Mouse (Mus musculus) neural tube, embryonic 14.5 days (tissue): ENCODE measurements around the gene Trmt5. TPM values are rescaled to one million over a fixed set of nuclear protein-coding genes. Genes with fewer than 3 reads are reported as not detected.

Experiments used
- ATAC-seq: fragments of 200-750 bp; cut with Nextera tagmentation; 2 replicates; pipeline ENCODE4 v1.8.0; 2017; ENCODE audit warnings: low read depth, mild to moderate bottlenecking, moderate TSS enrichment, moderate library complexity
- H3K27ac ChIP-seq: fragments of 300-500 bp; sonication (generic); 2 replicates; pipeline ENCODE4 v1.5.1; 2014; ENCODE audit warnings: low read depth, mild to moderate bottlenecking, control low read depth, low read length, moderate library complexity, mixed read lengths
- H3K27me3 ChIP-seq: fragments of 300-500 bp; sonication (generic); 2 replicates; pipeline ENCODE4 v1.6.1; 2014; ENCODE audit warnings: low read length; ENCODE audit not compliant: control insufficient read depth, insufficient read depth
- H3K36me3 ChIP-seq: fragments of 300-500 bp; sonication (generic); 2 replicates; pipeline ENCODE4 v1.6.1; 2014; ENCODE audit warnings: low read length, mixed read lengths; ENCODE audit not compliant: control insufficient read depth, insufficient read depth
- H3K4me1 ChIP-seq: fragments of 300-500 bp; sonication (generic); 2 replicates; pipeline ENCODE4 v1.6.1; 2014; ENCODE audit warnings: low read length; ENCODE audit not compliant: control insufficient read depth, insufficient read depth
- H3K4me2 ChIP-seq: fragments of 300-500 bp; sonication (generic); 2 replicates; pipeline ENCODE4 v1.6.1; 2014; ENCODE audit warnings: mild to moderate bottlenecking, low read depth, low read length, control low read depth
- H3K4me3 ChIP-seq: fragments of 300-500 bp; sonication (generic); 2 replicates; pipeline ENCODE4 v1.5.1; 2014; ENCODE audit warnings: low read depth, low read length, control low read depth, mixed read lengths
- H3K9ac ChIP-seq: fragments of 300-500 bp; sonication (generic); replicated peaks from 2 replicates; pipeline ENCODE4 v1.6.1; 2014; ENCODE audit warnings: low read depth, mild to moderate bottlenecking, control low read depth, low read length, mixed read lengths
- H3K9me3 ChIP-seq: fragments of 300-500 bp; sonication (generic); 2 replicates; pipeline ENCODE4 v1.6.1; 2016; ENCODE audit warnings: low read length; ENCODE audit not compliant: control insufficient read depth
- WGBS: fragments of 180-500 bp; shearing (Covaris S2); extraction: QIAGEN DNeasy Blood & Tissue Kit; methylation state at CpG from one replicate; pipeline ENCODE4 v1.1.7; 2014; 5-methylcytosine and 5-hydroxymethylcytosine counted together
- polyA plus RNA-seq: library from polyadenylated mRNA; unstranded; fragments of >200 nt; fragmentation: Nextera tagmentation; extraction: Ambion mirVana; gene quantifications from 2 replicates; pipeline ENCODE4 v1.2.1, GENCODE M21; 2014

The Trmt5 gene
- polyA plus RNA-seq, result 14.9 and 16.9 TPM in 2 replicates

GRCm38 (mm10) chr12:73286287-73287092, at the start of gene Trmt5, which contains the start of gene Slc38a6:
TSS of gene Trmt5 (minus strand) at chr12:73286710.
TSS of gene Slc38a6 (plus strand) at chr12:73286779.
- no peaks in the 10 kb centered on the region for H3K27me3 ChIP-seq
- no peaks in the 10 kb centered on the region for H3K9me3 ChIP-seq
- H3K4me1 ChIP-seq, result peaks cover 5% of the 10 kb centered on the region; the same call in 1 of the 2 replicates
- 1% methylated on average over 53 of the region's 53 CpGs for WGBS
- peak within 1 kb of the TSS; percentile 66 for H3K4me2 ChIP-seq
- H3K36me3 ChIP-seq, result peaks cover 5% of the 10 kb centered on the region
- peak within 1 kb of the TSS; percentile 79 for H3K27ac ChIP-seq
- ATAC-seq, result peak; percentile 98
- peak within 1 kb of the TSS; percentile 76 for H3K9ac ChIP-seq
- peak within 1 kb of the TSS; percentile 70 for H3K4me3 ChIP-seq

GRCm38 (mm10) chr12:73334051-73334551, 47.6 kb upstream of the Trmt5 start:
- no peak overlapping the region for H3K27ac ChIP-seq
- H3K9me3 ChIP-seq, result no peaks in the 10 kb centered on the region
- H3K36me3 ChIP-seq, result no peaks in the 10 kb centered on the region
- H3K27me3 ChIP-seq, result no peaks in the 10 kb centered on the region
- 43% methylated on average over 8 of the region's 8 CpGs for WGBS
- no peak overlapping the region for H3K4me2 ChIP-seq
- H3K4me1 ChIP-seq, result no peaks in the 10 kb centered on the region
- H3K4me3 ChIP-seq, result no peak overlapping the region
- ATAC-seq, result peak; percentile 90
- no peak overlapping the region for H3K9ac ChIP-seq

- H3K9me3 ChIP-seq, result no peaks in the 10 kb centered on the region
- ATAC-seq, result no peak
- WGBS, result 72% methylated on average over 4 of the region's 4 CpGs
These were observed 46.2 kb upstream of the Trmt5 start for GRCm38 (mm10) chr12:73332701-73333100.

GRCm38 (mm10) chr12:73330236-73330635, 43.7 kb upstream of the Trmt5 start:
- H3K4me2 ChIP-seq, result no peak overlapping the region
- H3K36me3 ChIP-seq, result no peaks in the 10 kb centered on the region
- no peaks in the 10 kb centered on the region for H3K27me3 ChIP-seq
- 0 out of 2 replicates have a peak, but pooled peaks cover 3% of the 10 kb centered on the region for H3K4me1 ChIP-seq
- H3K9ac ChIP-seq, result no peak overlapping the region
- H3K9me3 ChIP-seq, result no peaks in the 10 kb centered on the region
- WGBS, result 87% methylated on average over 7 of the region's 7 CpGs
- H3K4me3 ChIP-seq, result no peak overlapping the region
- H3K27ac ChIP-seq, result no peak overlapping the region
- no peak for ATAC-seq

More at GRCm38 (mm10) chr12:73332701-73333100, 46.2 kb upstream of the Trmt5 start:
- Histone ChIP-seq H3K27ac (no peak overlapping the region), H3K27me3 (no peaks in the 10 kb centered on the region), H3K9ac (no peak overlapping the region), H3K4me2 (no peak overlapping the region), H3K4me1 (no peaks in the 10 kb centered on the region), H3K4me3 (no peak overlapping the region), H3K36me3 (no peaks in the 10 kb centered on the region)

GRCm38 (mm10) chr12:73328448-73329167, 42.1 kb upstream of the Trmt5 start:
- Histone ChIP-seq H3K9ac (no peak overlapping the region), H3K36me3 (no peaks in the 10 kb centered on the region), H3K27ac (no peak overlapping the region), H3K4me2 (no peak overlapping the region), H3K27me3 (no peaks in the 10 kb centered on the region), H3K4me1 (0 out of 2 replicates have a peak, but pooled peaks cover 3% of the 10 kb centered on the region), H3K9me3 (no peaks in the 10 kb centered on the region), H3K4me3 (no peak overlapping the region)
- no peak for ATAC-seq
- 80% methylated on average over 4 of the region's 4 CpGs for WGBS

- no peak for ATAC-seq
- Histone ChIP-seq H3K27ac (no peak overlapping the region), H3K36me3 (no peaks in the 10 kb centered on the region), H3K27me3 (no peaks in the 10 kb centered on the region), H3K4me1 (0 out of 2 replicates have a peak, but pooled peaks cover 3% of the 10 kb centered on the region), H3K9ac (no peak overlapping the region), H3K4me2 (no peak overlapping the region), H3K4me3 (no peak overlapping the region), H3K9me3 (no peaks in the 10 kb centered on the region)
- 62% methylated on average over 3 of the region's 3 CpGs for WGBS
These were observed 40.9 kb upstream of the Trmt5 start for GRCm38 (mm10) chr12:73327381-73327780.

GRCm38 (mm10) chr12:73325617-73326016, 39.1 kb upstream of the Trmt5 start:
- WGBS, result 30% methylated on average over 4 of the region's 4 CpGs
- Histone ChIP-seq H3K4me1 (0 out of 2 replicates have a peak, but pooled peaks cover 3% of the 10 kb centered on the region), H3K27me3 (no peaks in the 10 kb centered on the region), H3K9ac (no peak overlapping the region), H3K9me3 (no peaks in the 10 kb centered on the region), H3K4me3 (no peak overlapping the region), H3K27ac (no peak overlapping the region), H3K4me2 (no peak overlapping the region), H3K36me3 (no peaks in the 10 kb centered on the region)
- no peak for ATAC-seq

GRCm38 (mm10) chr12:73325181-73325580, 38.7 kb upstream of the Trmt5 start:
- 65% methylated on average over 2 of the region's 2 CpGs for WGBS
- no peaks in the 10 kb centered on the region for H3K9me3 ChIP-seq

More at GRCm38 (mm10) chr12:73325181-73325580, 38.7 kb upstream of the Trmt5 start:
- H3K9ac ChIP-seq, result no peak overlapping the region
- H3K36me3 ChIP-seq, result no peaks in the 10 kb centered on the region
- no peak for ATAC-seq
- no peak overlapping the region for H3K27ac ChIP-seq
- H3K4me3 ChIP-seq, result no peak overlapping the region
- no peaks in the 10 kb centered on the region for H3K27me3 ChIP-seq
- 0 out of 2 replicates have a peak, but pooled peaks cover 3% of the 10 kb centered on the region for H3K4me1 ChIP-seq
- H3K4me2 ChIP-seq, result no peak overlapping the region
